Mouse (Mus musculus) liver, adult 2 months (tissue): ENCODE results near the gene Mettl24. TPM values are rescaled to one million over a fixed set of nuclear protein-coding genes. Genes with fewer than 3 reads are reported as not detected.

ENCODE experiments used
- DNase-seq: peaks from one replicate; pipeline ENCODE4 v3.0.0-alpha.2; 2011; ENCODE audit warnings: low read depth, low spot score; ENCODE audit errors: extremely low read depth
- H3K27ac ChIP-seq: fragments of 200-500 bp; replicated peaks from 2 replicates; pipeline ENCODE4 v1.5.1; 2012; ENCODE audit warnings: low read depth, mild to moderate bottlenecking, control low read depth, inconsistent platforms, low read length; ENCODE audit not compliant: insufficient read depth
- H3K27me3 ChIP-seq: fragments of 200-500 bp; 2 replicates; pipeline ENCODE4 v1.6.1; 2012; ENCODE audit warnings: mild to moderate bottlenecking, moderate library complexity, low read length, inconsistent platforms; ENCODE audit not compliant: control insufficient read depth, insufficient read depth
- H3K36me3 ChIP-seq: fragments of 200-500 bp; 2 replicates; pipeline ENCODE4 v1.6.1; 2012; ENCODE audit warnings: low read length, inconsistent platforms; ENCODE audit not compliant: control insufficient read depth, insufficient read depth
- H3K4me1 ChIP-seq: fragments of 200-500 bp; 2 replicates; pipeline ENCODE4 v1.6.1; 2011; ENCODE audit warnings: low read length; ENCODE audit not compliant: control insufficient read depth, insufficient read depth
- H3K4me3 ChIP-seq: fragments of 200-500 bp; 2 replicates; pipeline ENCODE4 v1.5.1; 2011; ENCODE audit warnings: low read depth, mild to moderate bottlenecking, control low read depth, low read length, moderate library complexity; ENCODE audit not compliant: insufficient read depth
- H3K79me2 ChIP-seq: fragments of 200-500 bp; 2 replicates; pipeline ENCODE4 v1.6.1; 2012; ENCODE audit warnings: inconsistent platforms, mild to moderate bottlenecking, low read length, moderate library complexity; ENCODE audit not compliant: control insufficient read depth, insufficient read depth
- H3K9ac ChIP-seq: fragments of 200-500 bp; 2 replicates; pipeline ENCODE4 v1.6.1; 2012; ENCODE audit warnings: low read depth, mild to moderate bottlenecking, control low read depth, inconsistent platforms, low read length
- CTCF ChIP-seq: fragments of 200-500 bp; IDR thresholded peaks from 2 replicates; pipeline ENCODE4 v1.5.1; 2011; ENCODE audit warnings: low read depth, low read length, control low read depth
- POLR2A ChIP-seq: fragments of 200-500 bp; IDR thresholded peaks from 2 replicates; pipeline ENCODE4 v1.6.1; 2011; ENCODE audit warnings: low read length, control low read depth; ENCODE audit not compliant: insufficient read depth; ENCODE audit errors: extremely low read depth
- WGBS: fragments of 180-500 bp; shearing (Covaris S2); methylation state at CpG from one replicate; pipeline ENCODE4 v1.1.7; 2018; 5-methylcytosine and 5-hydroxymethylcytosine counted together
- polyA plus RNA-seq: library from polyadenylated mRNA; depleted of rRNA; stranded (reverse); fragments of >200 nt; gene quantifications from 2 replicates; pipeline ENCODE4 v1.2.3, GENCODE M21; 2012
- total RNA-seq: library from RNA; depleted of rRNA; stranded (reverse); fragments of >200 nt; gene quantifications from 2 replicates; pipeline ENCODE4 v1.2.3, GENCODE M21; 2014

Mettl24 gene
- total and polyA plus RNA-seq, 2 experiments, result 0.09 TPM; not detected in 1

DNA sequence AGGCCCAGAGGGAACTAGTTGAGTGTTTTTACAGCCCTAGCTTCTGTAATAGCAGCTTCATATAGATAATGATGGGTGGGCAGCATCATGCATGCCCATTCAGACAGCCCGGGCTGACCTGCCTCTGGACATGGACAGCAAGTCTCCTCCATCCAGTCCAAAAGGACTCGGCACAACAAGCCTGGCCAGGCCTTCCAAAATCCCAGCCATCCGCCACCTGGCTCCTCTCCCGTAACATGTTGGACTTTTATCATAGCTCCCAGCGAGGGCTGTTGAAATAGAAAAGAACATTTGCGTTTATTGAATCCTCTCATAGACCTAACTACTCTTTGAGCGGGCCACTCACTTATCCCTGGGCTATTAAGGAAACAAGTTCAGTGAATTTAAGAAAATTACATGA is 41.2 kb upstream of the Mettl24 start:
- H3K9ac ChIP-seq, result no peak overlapping the region
- H3K27ac ChIP-seq, result no peak overlapping the region
- peaks cover 10% of the 10 kb centered on the region for H3K36me3 ChIP-seq
- peak; percentile 77 for DNase-seq
- no peaks in the 10 kb centered on the region for H3K27me3 ChIP-seq
- H3K79me2 ChIP-seq, result no peaks in the 10 kb centered on the region
- TF ChIP-seq CTCF (no peak), POLR2A (no peak)
- H3K4me1 ChIP-seq, result no peaks in the 10 kb centered on the region
- 70% methylated on average over 7 of the region's 7 CpGs for WGBS
- no peak overlapping the region for H3K4me3 ChIP-seq

GRCm38 (mm10) chr10:40643126-40643525 is 40.0 kb upstream of the Mettl24 start:
- Histone ChIP-seq H3K4me1 (no peaks in the 10 kb centered on the region), H3K4me3 (no peak overlapping the region), H3K27ac (no peak overlapping the region), H3K27me3 (no peaks in the 10 kb centered on the region), H3K79me2 (no peaks in the 10 kb centered on the region), H3K36me3 (peaks cover 8% of the 10 kb centered on the region), H3K9ac (no peak overlapping the region)
- 77% methylated on average over 5 of the region's 5 CpGs for WGBS
- DNase-seq, result no peak
- TF ChIP-seq POLR2A (no peak), CTCF (no peak)

DNA sequence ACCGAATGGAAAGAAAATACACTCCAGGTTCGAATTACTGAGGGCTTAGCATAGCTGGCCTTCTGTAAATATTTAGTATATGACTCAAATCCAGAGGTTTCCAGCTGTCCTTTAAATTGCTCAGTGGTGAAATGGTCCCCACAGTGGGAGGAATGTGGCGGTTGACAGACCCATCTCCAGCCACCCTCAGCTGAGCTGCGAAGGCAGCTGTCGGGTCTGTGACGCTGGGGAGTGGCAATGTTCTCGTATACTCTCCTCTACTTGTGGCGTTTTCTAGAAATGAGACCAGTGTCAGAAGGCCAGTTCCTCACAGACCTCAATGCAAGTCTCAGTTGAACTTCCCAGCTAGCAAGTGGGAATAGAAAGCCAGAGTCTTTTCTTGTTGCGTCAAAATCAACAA is 38.6 kb upstream of the Mettl24 start:
- Histone ChIP-seq H3K4me1 (no peaks in the 10 kb centered on the region), H3K79me2 (no peaks in the 10 kb centered on the region)
- 70% methylated on average over 9 of the region's 9 CpGs for WGBS

GRCm38 (mm10) chr10:40645346-40645745 is 37.7 kb upstream of the Mettl24 start:
- no peaks in the 10 kb centered on the region for H3K4me1 ChIP-seq
- no peaks in the 10 kb centered on the region; the same call in 1 of the 2 replicates for H3K36me3 ChIP-seq
- H3K79me2 ChIP-seq, result no peaks in the 10 kb centered on the region
- 76% methylated on average over 1 of the region's 1 CpGs for WGBS
- no peak overlapping the region for H3K4me3 ChIP-seq
- TF ChIP-seq CTCF (no peak), POLR2A (no peak)
- H3K27ac ChIP-seq, result no peak overlapping the region
- H3K9ac ChIP-seq, result no peak overlapping the region
- no peak for DNase-seq
- no peaks in the 10 kb centered on the region for H3K27me3 ChIP-seq

More for the DNA sequence above, 38.6 kb upstream of the Mettl24 start:
- Histone ChIP-seq H3K27ac (no peak overlapping the region), H3K9ac (no peak overlapping the region), H3K36me3 (peaks cover 2% of the 10 kb centered on the region), H3K27me3 (no peaks in the 10 kb centered on the region), H3K4me3 (no peak overlapping the region)
- no peak for TF ChIP-seq POLR2A
- TF ChIP-seq CTCF, result no peak
- DNase-seq, result no peak

GRCm38 (mm10) chr10:40648776-40649175 is 34.3 kb upstream of the Mettl24 start:
- WGBS, result 88% methylated on average over 12 of the region's 12 CpGs

DNA sequence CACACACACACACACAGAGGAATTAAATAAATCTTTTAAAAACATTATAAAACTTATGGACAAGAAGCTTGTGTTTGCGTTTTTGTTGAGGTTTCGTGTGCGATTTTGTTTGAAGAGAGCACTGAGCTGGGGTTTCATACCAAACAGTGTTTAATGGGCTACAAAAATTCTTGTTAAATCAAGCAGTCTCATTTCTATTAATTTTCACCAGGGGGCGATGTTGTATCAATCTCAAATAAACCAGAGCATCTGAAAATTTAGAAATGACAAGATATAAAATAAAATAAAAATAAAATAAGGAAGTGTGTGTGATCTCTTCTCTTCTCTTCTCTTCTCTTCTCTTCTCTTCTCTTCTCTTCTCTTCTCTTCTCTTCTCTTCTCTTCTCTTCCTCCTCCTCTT is 33.4 kb upstream of the Mettl24 start:
- no peak for TF ChIP-seq POLR2A
- peak; percentile 37 for TF ChIP-seq CTCF
- no peaks in the 10 kb centered on the region for H3K79me2 ChIP-seq
- no peaks in the 10 kb centered on the region for H3K4me1 ChIP-seq
- DNase-seq, result peak; percentile 25
- no peak overlapping the region for H3K4me3 ChIP-seq
- no peak overlapping the region for H3K9ac ChIP-seq
- no peak overlapping the region for H3K27ac ChIP-seq
- no peaks in the 10 kb centered on the region for H3K36me3 ChIP-seq
- WGBS, result 33% methylated on average over 4 of the region's 4 CpGs
- no peaks in the 10 kb centered on the region for H3K27me3 ChIP-seq

More at GRCm38 (mm10) chr10:40648776-40649175, 34.3 kb upstream of the Mettl24 start:
- H3K27me3 ChIP-seq, result no peaks in the 10 kb centered on the region
- no peak overlapping the region for H3K27ac ChIP-seq
- H3K4me1 ChIP-seq, result no peaks in the 10 kb centered on the region
- H3K79me2 ChIP-seq, result no peaks in the 10 kb centered on the region
- no peak for TF ChIP-seq POLR2A
- no peak for TF ChIP-seq CTCF
- no peak for DNase-seq
- H3K4me3 ChIP-seq, result no peak overlapping the region
- no peak overlapping the region for H3K9ac ChIP-seq
- H3K36me3 ChIP-seq, result no peaks in the 10 kb centered on the region
